Mouse (Mus musculus) ovary, adult 18-20 months (tissue): Measurements from ENCODE around the gene H2afz.
"Not testable (repeated sequence)": the region's sequence is repeated elsewhere in the genome, so short reads cannot be mapped to it uniquely, and the experiment has no call there.

Experiments
- DNase-seq: peaks from one replicate; pipeline ENCODE4 v3.0.0; 2022; ENCODE audit warnings: low spot score, mixed read lengths

The H2afz gene

GRCm38 (mm10) chr3:137864124-137864987 lies at the start of gene H2afz:
TSS of gene H2afz (plus strand) at chr3:137864487.
- peak; percentile 98 for DNase-seq

GRCm38 (mm10) chr3:137818713-137819112 lies 45.6 kb upstream of the H2afz start:
- no peak for DNase-seq

- DNase-seq = no peak
Measured at GRCm38 (mm10) chr3:137820688-137821467, 43.4 kb upstream of the H2afz start.

GRCm38 (mm10) chr3:137823317-137823716 lies 41.0 kb upstream of the H2afz start:
- DNase-seq = no peak

GRCm38 (mm10) chr3:137827678-137828077 lies 36.6 kb upstream of the H2afz start:
- DNase-seq = no peak

GRCm38 (mm10) chr3:137831156-137831555 lies 33.1 kb upstream of the H2afz start:
- no peak for DNase-seq

GRCm38 (mm10) chr3:137833128-137833527 lies 31.2 kb upstream of the H2afz start:
- no peak for DNase-seq

- DNase-seq = no peak
Measured at GRCm38 (mm10) chr3:137833698-137834097, 30.6 kb upstream of the H2afz start.

- DNase-seq = no peak
Measured at GRCm38 (mm10) chr3:137836543-137836942, 27.7 kb upstream of the H2afz start.

GRCm38 (mm10) chr3:137838160-137838559 lies 26.1 kb upstream of the H2afz start:
- no peak for DNase-seq

- DNase-seq = no peak
Measured at GRCm38 (mm10) chr3:137842944-137843343, 21.3 kb upstream of the H2afz start.

GRCm38 (mm10) chr3:137844263-137844662 lies 20.0 kb upstream of the H2afz start:
- no peak for DNase-seq

GRCm38 (mm10) chr3:137846552-137846951 lies 17.7 kb upstream of the H2afz start:
- no peak for DNase-seq

GRCm38 (mm10) chr3:137848354-137848753 lies 15.9 kb upstream of the H2afz start:
- no peak for DNase-seq

GRCm38 (mm10) chr3:137849697-137850096 lies 14.6 kb upstream of the H2afz start:
- no peak for DNase-seq

GRCm38 (mm10) chr3:137851196-137851595 lies 13.1 kb upstream of the H2afz start:
- no peak for DNase-seq

GRCm38 (mm10) chr3:137853011-137853410 lies 11.3 kb upstream of the H2afz start:
- not testable (repeated sequence) for DNase-seq

- DNase-seq = no peak
Measured at GRCm38 (mm10) chr3:137855328-137855727, 9.0 kb upstream of the H2afz start.

- DNase-seq = no peak
Measured at GRCm38 (mm10) chr3:137856061-137856460, 8.2 kb upstream of the H2afz start.

- no peak for DNase-seq
Measured at GRCm38 (mm10) chr3:137860394-137861170, 3.7 kb upstream of the H2afz start.

GRCm38 (mm10) chr3:137861436-137861835 lies 2.9 kb upstream of the H2afz start:
- DNase-seq = no peak

GRCm38 (mm10) chr3:137862600-137862999 lies 1.7 kb upstream of the H2afz start:
- DNase-seq = no peak
